Mouse (Mus musculus): ENCODE data around the gene Xrcc5. TPM values are rescaled to one million over a fixed set of nuclear protein-coding genes. Genes with fewer than 3 reads are reported as not detected.

Xrcc5 gene
- polyA plus RNA-seq, 1 experiment from 2014 or later, result 68.2 TPM

DNA sequence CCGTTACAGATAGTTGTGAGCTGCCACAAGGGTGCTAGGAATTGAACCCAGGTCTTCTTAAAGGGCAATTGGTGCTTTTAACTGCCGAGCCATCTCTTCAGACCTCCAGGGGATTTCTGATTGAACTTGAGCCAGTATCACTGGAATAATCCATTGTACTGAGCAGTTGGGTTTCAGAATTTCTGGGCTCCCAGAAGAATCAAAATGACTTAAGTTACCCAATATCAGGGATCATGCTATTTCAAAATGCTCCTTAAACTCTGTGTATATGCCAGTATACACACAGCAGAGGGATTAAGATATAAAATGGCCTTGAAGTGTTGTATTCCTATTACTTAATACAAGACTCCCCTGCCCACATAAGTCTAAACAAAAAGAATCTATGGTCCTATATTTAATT, 15.3 kb upstream of the Xrcc5 start:
- no peak overlapping the region for H3K4me3 ChIP-seq (replicated peaks)
- H3K4me2 ChIP-seq, result no peak overlapping the region
- H3K27ac ChIP-seq, result no peak overlapping the region
- H3K9me3 ChIP-seq, result no peaks in the 10 kb centered on the region
- no peak overlapping the region for H3K9ac ChIP-seq (replicated peaks)
- no peak for ATAC-seq (ENCODE audit: insufficient number of reproducible peaks, insufficient read depth, low FRiP score, low TSS enrichment, low read depth)
- H3K4me1 ChIP-seq (replicated peaks), result 0 out of 2 replicates have a peak, but pooled peaks cover 3% of the 10 kb centered on the region
- WGBS, result 87% methylated on average over 2 of the region's 2 CpGs
- no peaks in the 10 kb centered on the region for H3K36me3 ChIP-seq
- H3K27me3 ChIP-seq, result no peaks in the 10 kb centered on the region

DNA sequence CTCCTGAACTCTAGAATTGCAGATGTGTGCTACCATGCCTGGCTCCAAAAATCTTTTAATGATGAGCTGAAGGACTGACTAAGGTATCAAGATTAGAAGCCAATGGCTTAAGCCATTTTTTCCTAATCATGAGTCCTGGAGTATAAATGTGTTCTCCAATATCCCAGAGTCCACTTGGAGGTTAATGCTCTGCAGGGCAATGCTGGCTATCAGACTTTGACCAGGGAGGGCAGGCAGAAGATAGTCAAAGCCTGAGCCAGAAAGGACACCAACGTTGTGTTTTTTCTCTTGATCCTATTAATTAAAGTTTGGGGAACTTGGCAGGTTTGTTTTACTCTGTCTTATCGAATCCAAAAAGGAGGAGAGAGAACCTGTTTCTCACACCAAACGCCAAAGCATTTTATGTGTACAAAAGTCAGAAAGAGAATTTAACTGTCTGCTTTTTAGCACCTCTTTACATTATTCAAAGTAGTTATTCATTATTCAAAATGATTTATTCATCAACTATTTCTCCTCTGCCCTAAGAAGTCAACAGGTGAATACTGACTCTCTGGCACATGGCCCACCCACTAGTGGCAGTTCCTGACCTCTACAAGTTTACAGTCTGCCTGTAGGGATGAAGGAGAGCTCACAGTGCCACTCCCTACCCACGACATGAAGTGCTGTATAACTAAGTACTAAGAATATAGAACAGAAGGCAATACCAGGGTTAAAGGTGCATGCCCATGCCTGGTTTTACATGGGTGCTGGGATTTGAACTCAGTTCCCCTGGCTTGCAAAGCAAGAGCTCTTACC, 13.2 kb upstream of the Xrcc5 start:
- no peak overlapping the region for H3K27ac ChIP-seq
- H3K9ac ChIP-seq (replicated peaks), result no peak overlapping the region
- H3K4me3 ChIP-seq (replicated peaks), result no peak overlapping the region
- no peak overlapping the region for H3K4me2 ChIP-seq
- no peak for ATAC-seq (ENCODE audit: insufficient number of reproducible peaks, insufficient read depth, low FRiP score, low TSS enrichment, low read depth)
- H3K27me3 ChIP-seq, result no peaks in the 10 kb centered on the region
- H3K4me1 ChIP-seq (replicated peaks), result no peaks in the 10 kb centered on the region
- H3K36me3 ChIP-seq, result no peaks in the 10 kb centered on the region
- no peaks in the 10 kb centered on the region for H3K9me3 ChIP-seq
- WGBS, result 66% methylated on average over 4 of the region's 4 CpGs

DNA sequence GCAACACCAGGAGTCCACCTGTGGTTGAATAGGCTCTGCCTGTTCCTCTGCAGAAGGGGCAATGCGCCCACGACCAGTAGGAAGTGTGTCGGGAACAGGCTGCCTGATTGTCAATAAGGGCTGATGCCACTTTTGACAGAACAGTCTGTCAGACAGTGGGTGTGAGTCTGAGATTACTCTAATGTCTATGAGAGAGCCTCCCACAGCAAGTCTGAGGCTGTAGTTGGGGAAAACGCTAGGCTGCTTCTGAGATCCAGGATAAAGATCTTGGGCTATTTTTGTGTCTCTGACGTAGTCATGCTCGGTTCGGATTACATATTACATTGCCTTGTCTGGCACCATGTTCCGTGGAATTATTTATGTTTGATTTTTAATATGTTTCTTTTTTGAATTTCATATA, 11.5 kb upstream of the Xrcc5 start:
- no peak overlapping the region for H3K4me3 ChIP-seq (replicated peaks)
- H3K36me3 ChIP-seq, result peaks cover 3% of the 10 kb centered on the region; the same call in 1 of the 2 replicates
- H3K27ac ChIP-seq, result no peak overlapping the region
- H3K27me3 ChIP-seq, result no peaks in the 10 kb centered on the region
- H3K4me2 ChIP-seq, result no peak overlapping the region
- 81% methylated on average over 8 of the region's 8 CpGs for WGBS
- no peaks in the 10 kb centered on the region for H3K9me3 ChIP-seq
- no peak for ATAC-seq (ENCODE audit: insufficient number of reproducible peaks, insufficient read depth, low FRiP score, low TSS enrichment, low read depth)
- no peaks in the 10 kb centered on the region for H3K4me1 ChIP-seq (replicated peaks)
- no peak overlapping the region for H3K9ac ChIP-seq (replicated peaks)

DNA sequence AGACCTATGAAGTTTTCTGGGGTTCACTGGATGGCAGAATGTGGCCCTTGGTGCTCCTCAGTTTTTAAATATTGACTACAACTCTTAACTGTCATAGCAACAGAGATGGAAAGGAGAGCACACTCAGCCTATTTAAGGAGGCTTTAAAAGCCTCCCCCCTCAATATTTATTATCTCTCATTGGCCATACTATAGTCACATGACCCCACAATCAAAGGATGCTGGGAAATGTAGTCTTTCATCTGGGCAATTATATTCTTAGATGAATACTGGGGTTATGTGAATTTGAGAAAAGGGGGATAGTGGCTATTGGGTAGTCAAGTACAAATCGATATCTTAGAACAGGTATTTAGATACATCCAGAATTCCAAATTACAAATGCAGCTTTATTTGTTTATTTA, 5.4 kb upstream of the Xrcc5 start:
- H3K4me2 ChIP-seq, result no peak overlapping the region
- no peak overlapping the region for H3K9ac ChIP-seq (replicated peaks)
- 88% methylated on average over 1 of the region's 1 CpGs for WGBS
- peaks cover 3% of the 10 kb centered on the region; the same call in 1 of the 2 replicates for H3K36me3 ChIP-seq
- H3K9me3 ChIP-seq, result no peaks in the 10 kb centered on the region
- H3K27ac ChIP-seq, result no peak overlapping the region
- no peak overlapping the region for H3K4me3 ChIP-seq (replicated peaks)
- no peak for ATAC-seq (ENCODE audit: insufficient number of reproducible peaks, insufficient read depth, low FRiP score, low TSS enrichment, low read depth)
- H3K27me3 ChIP-seq, result no peaks in the 10 kb centered on the region
- 0 out of 2 replicates have a peak, but pooled peaks cover 3% of the 10 kb centered on the region for H3K4me1 ChIP-seq (replicated peaks)

DNA sequence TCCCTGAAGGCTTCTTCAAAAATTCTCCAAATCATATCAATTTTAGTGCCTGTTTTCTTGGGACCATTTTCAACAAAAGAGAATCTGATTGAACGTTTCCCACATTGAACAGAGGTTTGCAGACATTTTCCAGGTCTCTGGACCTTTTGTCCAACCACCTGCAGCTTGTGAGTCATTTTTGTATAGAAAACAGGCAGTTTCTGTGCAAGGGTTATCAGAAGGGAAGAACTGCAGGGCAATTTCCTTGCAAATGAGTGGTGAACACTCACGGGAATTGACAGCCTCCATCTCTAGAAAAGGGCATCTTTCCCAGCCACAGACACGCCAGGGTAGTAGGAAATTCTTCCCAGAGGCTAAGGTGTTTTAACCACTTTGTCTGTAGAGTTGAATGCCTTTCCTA, 980 bp upstream of the Xrcc5 start:
- no peak for ATAC-seq (ENCODE audit: insufficient number of reproducible peaks, insufficient read depth, low FRiP score, low TSS enrichment, low read depth)
- Histone ChIP-seq H3K9ac (replicated peaks) (0 out of 2 replicates have a peak overlapping the region, but pooled peaks have one; percentile 4), H3K4me2 (peak overlapping the region; percentile 57; the same call in 1 of the 2 replicates), H3K27ac (peak overlapping the region; percentile 93; the same call in 1 of the 2 replicates), H3K4me3 (replicated peaks) (no peak overlapping the region), H3K4me1 (replicated peaks) (peaks cover 27% of the 10 kb centered on the region), H3K9me3 (no peaks in the 10 kb centered on the region), H3K36me3 (peaks cover 5% of the 10 kb centered on the region; the same call in 1 of the 2 replicates), H3K27me3 (no peaks in the 10 kb centered on the region)
- WGBS, result 71% methylated on average over 3 of the region's 3 CpGs

DNA sequence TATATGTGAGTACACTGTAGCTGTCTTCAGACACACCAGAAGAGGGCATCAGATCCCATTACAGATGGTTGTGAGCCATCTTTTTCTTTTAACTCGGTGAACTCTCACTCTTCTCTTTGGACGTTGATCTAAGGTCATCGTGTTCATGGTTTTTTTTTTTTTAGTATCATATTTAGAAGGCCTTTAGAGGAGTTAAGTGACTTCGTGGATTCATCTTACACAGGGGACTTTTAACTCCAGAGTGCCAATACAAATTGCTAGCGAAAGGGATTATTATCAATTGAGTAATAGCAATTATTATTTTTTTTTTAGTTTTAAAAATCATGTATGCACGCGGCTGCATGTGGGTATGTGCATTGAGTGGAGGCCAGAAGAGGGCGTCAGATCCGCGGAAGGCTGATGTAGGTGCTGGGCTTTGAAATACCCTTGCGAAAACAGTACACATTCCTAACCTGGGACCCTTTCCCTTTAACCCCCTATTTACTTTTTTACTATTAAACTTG, 491 bp upstream of the Xrcc5 start:
- peaks cover 10% of the 10 kb centered on the region; the same call in 1 of the 2 replicates for H3K36me3 ChIP-seq
- H3K9ac ChIP-seq (replicated peaks), result peak overlapping the region; percentile 68
- H3K4me2 ChIP-seq, result peak overlapping the region; percentile 57
- H3K4me3 ChIP-seq (replicated peaks), result peak overlapping the region; percentile 55
- H3K4me1 ChIP-seq (replicated peaks), result peaks cover 27% of the 10 kb centered on the region
- H3K27me3 ChIP-seq, result no peaks in the 10 kb centered on the region
- WGBS, result 4% methylated on average over 11 of the region's 11 CpGs
- ATAC-seq (ENCODE audit: insufficient number of reproducible peaks, insufficient read depth, low FRiP score, low TSS enrichment, low read depth), result peak; percentile 52
- no peaks in the 10 kb centered on the region for H3K9me3 ChIP-seq
- peak overlapping the region; percentile 93 for H3K27ac ChIP-seq

DNA sequence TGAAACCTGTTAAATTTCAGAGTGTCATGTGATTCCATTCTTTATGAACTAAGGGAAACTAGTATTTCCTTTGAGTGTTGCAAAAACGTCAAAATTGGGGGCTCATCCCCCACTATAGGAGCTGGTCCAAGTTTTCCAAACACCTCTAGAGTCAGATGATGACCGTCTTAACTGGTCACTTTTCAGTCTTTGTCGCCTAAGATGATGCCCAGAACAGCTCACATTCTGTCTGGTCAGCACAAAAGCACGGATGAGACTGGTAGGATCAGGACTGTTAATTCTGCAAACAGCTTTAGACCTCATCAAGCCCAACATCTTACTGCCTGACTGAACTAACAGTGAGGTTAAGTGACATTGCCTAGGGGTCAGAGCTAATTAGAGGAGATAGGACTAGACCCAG, 1.7 kb downstream of the Xrcc5 start:
- ATAC-seq (ENCODE audit: insufficient number of reproducible peaks, insufficient read depth, low FRiP score, low TSS enrichment, low read depth), result no peak
- H3K4me3 ChIP-seq (replicated peaks), result no peak overlapping the region
- 61% methylated on average over 4 of the region's 4 CpGs for WGBS
- no peaks in the 10 kb centered on the region for H3K9me3 ChIP-seq
- H3K27ac ChIP-seq, result peak overlapping the region; percentile 54; the same call in 1 of the 2 replicates
- H3K4me2 ChIP-seq, result peak overlapping the region; percentile 33; the same call in 1 of the 2 replicates
- peaks cover 27% of the 10 kb centered on the region for H3K4me1 ChIP-seq (replicated peaks)
- H3K9ac ChIP-seq (replicated peaks), result no peak overlapping the region
- peaks cover 29% of the 10 kb centered on the region for H3K36me3 ChIP-seq
- H3K27me3 ChIP-seq, result no peaks in the 10 kb centered on the region

DNA sequence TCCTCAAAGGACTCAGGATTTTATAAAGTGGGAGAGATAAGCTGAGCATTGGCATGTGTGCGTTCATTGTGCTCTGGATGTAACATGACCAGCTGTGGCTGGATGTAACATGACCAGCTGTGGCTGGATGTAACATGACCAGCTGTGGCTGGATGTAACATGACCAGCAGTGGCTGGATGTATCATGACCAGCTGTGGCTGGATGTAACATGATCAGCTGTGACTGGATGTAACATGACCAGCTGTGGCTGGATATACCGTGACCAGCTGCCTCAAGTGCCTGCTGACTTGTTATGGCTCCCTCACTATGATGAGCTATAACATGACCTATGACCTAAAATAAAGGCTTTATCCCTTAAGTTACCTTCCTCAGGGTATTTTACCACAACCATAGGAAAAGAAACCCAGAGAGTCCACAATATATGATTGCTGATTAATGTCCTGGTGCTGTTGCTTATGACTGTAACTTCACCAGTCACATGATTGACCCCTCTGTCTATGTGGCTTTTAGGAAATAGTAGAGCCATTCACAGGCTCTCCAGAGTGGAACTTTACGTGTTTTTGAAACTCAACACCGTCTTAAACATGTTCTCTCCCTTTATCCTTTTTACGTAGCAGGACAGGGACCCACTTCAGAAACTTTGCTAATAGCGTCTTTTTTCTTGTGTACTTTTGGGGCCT, 2.7 kb downstream of the Xrcc5 start:
- 31% methylated on average over 6 of the region's 6 CpGs for WGBS
- ATAC-seq (ENCODE audit: insufficient number of reproducible peaks, insufficient read depth, low FRiP score, low TSS enrichment, low read depth), result peak; percentile 66; the same call in 1 of the 2 replicates
- peaks cover 36% of the 10 kb centered on the region for H3K36me3 ChIP-seq
- H3K27ac ChIP-seq, result peak overlapping the region; percentile 86
- H3K9ac ChIP-seq (replicated peaks), result no peak overlapping the region
- H3K4me3 ChIP-seq (replicated peaks), result no peak overlapping the region
- no peaks in the 10 kb centered on the region for H3K9me3 ChIP-seq
- peak overlapping the region; percentile 17; the same call in 1 of the 2 replicates for H3K4me2 ChIP-seq
- H3K27me3 ChIP-seq, result no peaks in the 10 kb centered on the region
- H3K4me1 ChIP-seq (replicated peaks), result peaks cover 27% of the 10 kb centered on the region

DNA sequence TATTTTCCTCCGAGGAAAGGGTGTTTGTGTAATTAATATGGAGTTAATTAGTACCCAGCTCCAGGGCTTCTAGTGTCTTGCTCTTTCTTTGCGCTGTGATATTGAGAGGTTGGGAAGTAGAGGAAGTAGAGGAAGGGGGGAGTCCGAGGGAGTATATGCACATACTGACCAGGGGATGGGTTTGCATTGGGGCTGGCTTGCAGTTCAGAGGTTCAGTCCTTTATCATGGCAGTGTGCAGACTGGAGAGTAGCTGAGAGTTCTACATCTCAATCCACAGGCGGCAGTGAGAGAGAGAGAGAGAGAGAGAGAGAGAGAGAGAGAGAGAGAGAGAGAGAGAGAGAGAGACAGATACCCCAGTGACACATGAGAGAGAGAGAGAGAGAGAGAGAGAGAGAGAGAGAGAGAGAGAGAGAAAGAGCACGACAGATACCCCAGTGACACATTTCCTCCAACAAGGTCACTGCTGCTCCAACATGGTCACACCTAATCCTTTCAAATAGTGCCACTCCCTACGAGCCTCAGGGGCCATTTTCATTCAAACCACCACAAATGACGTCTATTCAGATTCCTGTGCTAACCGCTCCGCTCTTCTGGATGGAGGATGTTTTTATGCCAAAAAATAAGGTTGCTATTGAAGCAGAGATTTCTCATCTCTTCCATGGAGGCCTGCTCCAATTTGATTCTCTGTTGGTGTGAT, 5.6 kb downstream of the Xrcc5 start:
- peaks cover 24% of the 10 kb centered on the region for H3K4me1 ChIP-seq (replicated peaks)
- H3K27ac ChIP-seq, result no peak overlapping the region
- H3K27me3 ChIP-seq, result no peaks in the 10 kb centered on the region
- H3K9ac ChIP-seq (replicated peaks), result no peak overlapping the region
- H3K9me3 ChIP-seq, result no peaks in the 10 kb centered on the region
- no peak overlapping the region for H3K4me3 ChIP-seq (replicated peaks)
- H3K36me3 ChIP-seq, result peaks cover 63% of the 10 kb centered on the region
- 83% methylated on average over 9 of the region's 9 CpGs for WGBS
- no peak for ATAC-seq (ENCODE audit: insufficient number of reproducible peaks, insufficient read depth, low FRiP score, low TSS enrichment, low read depth)
- H3K4me2 ChIP-seq, result no peak overlapping the region

DNA sequence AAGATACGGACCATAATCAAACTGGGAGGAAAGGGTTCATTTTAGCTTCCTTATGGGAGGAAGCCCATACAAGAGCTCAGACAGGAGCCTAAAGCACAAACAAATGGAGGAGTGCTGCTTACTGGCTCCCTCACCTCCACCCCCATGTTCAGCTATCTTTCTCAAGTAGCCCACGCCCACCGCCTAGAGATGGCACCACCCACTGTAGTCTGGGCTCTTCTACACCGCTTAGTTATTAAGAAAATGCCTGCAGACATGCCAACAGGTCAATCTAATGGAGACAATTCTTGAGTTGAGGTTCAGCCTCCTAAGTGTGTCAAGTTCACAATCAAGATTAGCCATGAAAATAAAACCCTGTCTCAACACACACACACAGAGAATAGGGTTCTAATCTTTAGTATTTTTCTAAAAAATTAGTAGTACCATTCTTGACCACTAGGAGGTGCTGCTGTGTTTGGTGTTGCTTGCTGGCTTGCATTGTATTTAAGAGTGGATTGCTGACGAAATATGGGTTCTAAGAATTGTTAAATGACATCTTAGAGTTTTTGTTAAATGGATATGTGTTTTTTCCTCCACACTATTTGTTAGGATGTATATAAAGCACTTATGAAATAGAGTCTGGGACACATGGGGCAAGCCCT, 6.3 kb downstream of the Xrcc5 start:
- ATAC-seq (ENCODE audit: insufficient number of reproducible peaks, insufficient read depth, low FRiP score, low TSS enrichment, low read depth), result no peak
- Histone ChIP-seq H3K9me3 (no peaks in the 10 kb centered on the region), H3K4me3 (replicated peaks) (no peak overlapping the region), H3K27me3 (no peaks in the 10 kb centered on the region), H3K4me1 (replicated peaks) (peaks cover 20% of the 10 kb centered on the region), H3K4me2 (no peak overlapping the region), H3K36me3 (peaks cover 70% of the 10 kb centered on the region), H3K9ac (replicated peaks) (no peak overlapping the region), H3K27ac (no peak overlapping the region)
- 82% methylated on average over 5 of the region's 5 CpGs for WGBS
